Comparison of ENCODE assay signal across 21 mouse cellular contexts in the genomic region with DNA sequence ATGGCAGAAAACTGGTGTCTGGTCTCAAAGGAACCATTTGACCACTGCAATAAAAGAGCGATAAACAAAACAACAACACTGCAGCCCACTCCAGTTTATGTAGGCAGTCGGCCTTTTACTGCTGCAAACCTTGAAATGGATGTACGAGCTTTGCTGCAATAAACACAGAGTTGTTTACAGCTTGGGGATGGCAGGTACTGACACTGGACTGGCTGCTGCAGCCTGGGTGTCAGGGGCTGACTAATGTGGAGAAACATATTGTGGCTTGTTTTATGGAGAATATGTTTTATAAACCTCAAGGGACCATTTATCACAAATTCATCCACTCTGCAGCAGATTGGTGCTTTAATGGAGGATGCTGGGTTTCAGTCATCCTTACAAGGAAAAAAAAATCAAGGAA.
DNase-seq lines count a peak whose midpoint lies in the region; ATAC-seq and TF ChIP-seq lines count a peak whose summit lies in the region.
"Had no signal": no experiment of that assay in that cellular context is flagged by ENCODE, and none has a peak within 500 bp of the region (broad histone marks: within the 10 kb centered on the region; RNA-seq: fewer than 3 reads in every experiment).

No protein-coding gene starts in this region.

- ATAC-seq in hindbrain, embryonic 13.5 days (ENCODE audit: low FRiP score), result 0 out of 2 replicates have a peak, but pooled peaks have one; percentile 59
- ATAC-seq in hindbrain, embryonic 12.5 days (ENCODE audit: low FRiP score), result no peak
- ATAC-seq: activated CD4-positive, CD25-positive, alpha-beta regulatory T cell, adult 4 months; forebrain, postnatal 0 days; hindbrain, postnatal 0 days had no signal

- H3K27me3 ChIP-seq in hindbrain, embryonic 13.5 days, result no peaks in the 10 kb centered on the region
- H3K27me3 ChIP-seq in hindbrain, embryonic 12.5 days, result no peaks in the 10 kb centered on the region
- H3K27me3 ChIP-seq: embryonic facial prominence, embryonic 13.5 days; forebrain, embryonic 12.5 days; heart, embryonic 13.5 days had no signal

- H3K27ac ChIP-seq in hindbrain, embryonic 13.5 days, result 0 out of 2 replicates have a peak overlapping the region, but pooled peaks have one; percentile 26
- no peak overlapping the region for H3K27ac ChIP-seq in hindbrain, embryonic 12.5 days
- H3K27ac ChIP-seq: embryonic facial prominence, embryonic 13.5 days; forebrain, embryonic 12.5 days; gastrocnemius, adult 2 months; heart, embryonic 13.5 days; hindbrain, postnatal 0 days had no signal

- H3K36me3 ChIP-seq in hindbrain, embryonic 13.5 days, result no peaks in the 10 kb centered on the region
- H3K36me3 ChIP-seq in hindbrain, embryonic 12.5 days, result no peaks in the 10 kb centered on the region
- H3K36me3 ChIP-seq: embryonic facial prominence, embryonic 13.5 days; forebrain, embryonic 12.5 days; heart, embryonic 13.5 days had no signal

- TF ChIP-seq CTCF in brain, embryonic 14.5 days (IDR thresholded peaks at IDR 0.05; ENCODE audit: borderline replicate concordance, extremely low read depth, insufficient read depth, insufficient read length), result no peak

- no peak overlapping the region for H3K9ac ChIP-seq in hindbrain, embryonic 13.5 days
- H3K9ac ChIP-seq in hindbrain, embryonic 12.5 days, result no peak overlapping the region
- H3K9ac ChIP-seq: embryonic facial prominence, embryonic 13.5 days; forebrain, embryonic 12.5 days; forebrain, postnatal 0 days; heart, embryonic 13.5 days had no signal

- WGBS in hindbrain, embryonic 13.5 days, result 54% methylated on average over 3 of the region's 3 CpGs
- 65% methylated on average over 3 of the region's 3 CpGs for WGBS in hindbrain, embryonic 12.5 days

- TF ChIP-seq POLR2A in brain, embryonic 14.5 days (IDR thresholded peaks at IDR 0.05; ENCODE audit: borderline replicate concordance, extremely low read depth, insufficient read depth, insufficient read length, poor library complexity, severe bottlenecking), result no peak

- H3K9me3 ChIP-seq in hindbrain, embryonic 13.5 days, result no peaks in the 10 kb centered on the region
- H3K9me3 ChIP-seq in hindbrain, embryonic 12.5 days (replicated peaks), result no peaks in the 10 kb centered on the region
- H3K9me3 ChIP-seq: embryonic facial prominence, embryonic 13.5 days; forebrain, embryonic 12.5 days; heart, embryonic 13.5 days had no signal

- H3K4me2 ChIP-seq in hindbrain, embryonic 13.5 days, result no peak overlapping the region
- no peak overlapping the region for H3K4me2 ChIP-seq in hindbrain, embryonic 12.5 days (replicated peaks)
- H3K4me2 ChIP-seq: embryonic facial prominence, embryonic 13.5 days; forebrain, embryonic 12.5 days; heart, embryonic 13.5 days had no signal

- H3K4me3 ChIP-seq in hindbrain, embryonic 13.5 days, result no peak overlapping the region
- no peak overlapping the region for H3K4me3 ChIP-seq in hindbrain, embryonic 12.5 days
- H3K4me3 ChIP-seq: embryonic facial prominence, embryonic 13.5 days; forebrain, embryonic 12.5 days; gastrocnemius, adult 2 months; heart, embryonic 13.5 days had no signal

- H3K4me1 ChIP-seq in hindbrain, embryonic 13.5 days (replicated peaks), result peaks cover 5% of the 10 kb centered on the region
- no peaks in the 10 kb centered on the region for H3K4me1 ChIP-seq in hindbrain, embryonic 12.5 days
- H3K4me1 ChIP-seq: embryonic facial prominence, embryonic 13.5 days; forebrain, embryonic 12.5 days; heart, embryonic 13.5 days had no signal

- peak; percentile 24 for DNase-seq in brain, embryonic 14.5 days (ENCODE audit: low read depth)
- DNase-seq in mesoderm, embryonic 11.5 days (ENCODE audit: low read depth, low spot score), result peak; percentile 7
- peak; percentile 5 for DNase-seq in retina, embryonic 14.5 days (ENCODE audit: low spot score)
- DNase-seq in thymus, postnatal 4 days, result no peak
- DNase-seq in T-cell, adult 2 months (ENCODE audit: low spot score), result no peak
- DNase-seq: adrenal gland, postnatal 14 days; cerebellum, adult 11 months; cerebellum, adult 8-10 months; cerebellum, postnatal 14 days; forebrain, postnatal 0 days; gastrocnemius, adult 2 months; gastrocnemius, postnatal 36 days; heart, adult 11 months; heart, postnatal 36 days had no signal

Comparison
In these comparisons a context has a peak if more than half of its experiments do, and no peak if none do; other contexts are left out.
1. DNase-seq: peak in brain, embryonic 14.5 days (single experiment), mesoderm, embryonic 11.5 days (single experiment) and retina, embryonic 14.5 days (single experiment); none in thymus, postnatal 4 days (single experiment) and T-cell, adult 2 months (single experiment).